Mouse (Mus musculus) forebrain, postnatal 0 days (tissue): Measurements from ENCODE around the gene Ccl9. TPM values are rescaled to one million over a fixed set of nuclear protein-coding genes. Genes with fewer than 3 reads are reported as not detected.

Source experiments
- ATAC-seq: fragments of 200-750 bp; cut with Nextera tagmentation; 2 replicates; pipeline ENCODE4 v1.8.0; 2017; ENCODE audit warnings: mild to moderate bottlenecking, moderate library complexity
- DNase-seq: peaks from one replicate; pipeline ENCODE4 v3.0.0-alpha.2; 2015
- H3K27ac ChIP-seq: fragments of 300-500 bp; sonication (generic); 2 replicates; pipeline ENCODE4 v1.5.1; 2014; ENCODE audit warnings: low read depth, mild to moderate bottlenecking, antibody characterized with exemption, low read length, moderate library complexity, mixed read lengths
- H3K27me3 ChIP-seq: fragments of 300-500 bp; sonication (generic); 2 replicates; pipeline ENCODE4 v1.6.1; 2014; ENCODE audit warnings: mild to moderate bottlenecking, low read length, mixed read lengths; ENCODE audit not compliant: insufficient read depth
- H3K36me3 ChIP-seq: fragments of 300-500 bp; sonication (generic); 2 replicates; pipeline ENCODE4 v1.6.1; 2014; ENCODE audit warnings: mild to moderate bottlenecking, moderate library complexity; ENCODE audit not compliant: insufficient read depth
- H3K4me1 ChIP-seq: fragments of 300-500 bp; sonication (generic); 2 replicates; pipeline ENCODE4 v1.6.1; 2014; ENCODE audit warnings: antibody characterized with exemption; ENCODE audit not compliant: insufficient read depth
- H3K4me2 ChIP-seq: fragments of 300-500 bp; sonication (generic); 2 replicates; pipeline ENCODE4 v1.6.1; 2014; ENCODE audit warnings: low read depth, mild to moderate bottlenecking, moderate library complexity
- H3K4me3 ChIP-seq: fragments of 300-500 bp; sonication (generic); 2 replicates; pipeline ENCODE4 v1.5.1; 2014; ENCODE audit warnings: low read depth, low read length, mixed read lengths
- H3K9ac ChIP-seq: fragments of 300-500 bp; sonication (generic); 2 replicates; pipeline ENCODE4 v1.6.1; 2014; ENCODE audit warnings: mild to moderate bottlenecking
- H3K9me3 ChIP-seq: fragments of 300-500 bp; sonication (generic); 2 replicates; pipeline ENCODE4 v1.6.1; 2016; ENCODE audit warnings: low read length
- CTCF ChIP-seq: sonication (generic); IDR thresholded peaks from 2 replicates; pipeline ENCODE4 v1.5.1; 2016; ENCODE audit warnings: antibody characterized with exemption, control low read depth, low read depth
- WGBS: fragments of 180-500 bp; shearing (Covaris S2); extraction: QIAGEN DNeasy Blood & Tissue Kit; methylation state at CpG from one replicate; pipeline ENCODE4 v1.1.7; 2014; 5-methylcytosine and 5-hydroxymethylcytosine counted together
- polyA plus RNA-seq: library from polyadenylated mRNA; unstranded; fragments of >200 nt; fragmentation: Nextera tagmentation; extraction: Ambion mirVana; gene quantifications from 2 replicates; pipeline ENCODE4 v1.2.1, GENCODE M21; 2015
- total RNA-seq: library from RNA; depleted of rRNA; stranded (reverse); fragments of >200 nt; gene quantifications from 2 replicates; pipeline ENCODE4 v1.2.3, GENCODE M21; 2014

Gene Ccl9
- total and polyA plus RNA-seq, 2 experiments from 2014 or later, result 1.8 to 2.5 TPM

- no peak overlapping the region for H3K4me3 ChIP-seq
- ATAC-seq (no peak), DNase-seq (no peak)
- WGBS, result 92% methylated on average over 9 of the region's 9 CpGs
- no peaks in the 10 kb centered on the region for H3K27me3 ChIP-seq
- H3K36me3 ChIP-seq, result no peaks in the 10 kb centered on the region
- H3K9me3 ChIP-seq, result no peaks in the 10 kb centered on the region
- no peak for TF ChIP-seq CTCF
- no peak overlapping the region for H3K9ac ChIP-seq
- no peak overlapping the region for H3K27ac ChIP-seq
- no peak overlapping the region for H3K4me2 ChIP-seq
- H3K4me1 ChIP-seq, result no peaks in the 10 kb centered on the region
Measured at GRCm38 (mm10) chr11:83568061-83568460, 10.4 kb downstream of the Ccl9 start.

- no peak for TF ChIP-seq CTCF
- WGBS, result 73% methylated on average over 7 of the region's 7 CpGs
Measured at GRCm38 (mm10) chr11:83567311-83567710, 11.1 kb downstream of the Ccl9 start.

GRCm38 (mm10) chr11:83566617-83567016 is 11.8 kb downstream of the Ccl9 start:
- TF ChIP-seq CTCF, result no peak
- DNase-seq (no peak), ATAC-seq (no peak)
- no peaks in the 10 kb centered on the region for H3K36me3 ChIP-seq
- no peak overlapping the region for H3K27ac ChIP-seq
- H3K9ac ChIP-seq, result no peak overlapping the region
- H3K4me1 ChIP-seq, result no peaks in the 10 kb centered on the region
- no peaks in the 10 kb centered on the region for H3K9me3 ChIP-seq
- no peaks in the 10 kb centered on the region for H3K27me3 ChIP-seq
- H3K4me3 ChIP-seq, result no peak overlapping the region
- H3K4me2 ChIP-seq, result no peak overlapping the region

More at GRCm38 (mm10) chr11:83567311-83567710, 11.1 kb downstream of the Ccl9 start:
- Histone ChIP-seq H3K4me2 (no peak overlapping the region), H3K27me3 (no peaks in the 10 kb centered on the region), H3K4me3 (no peak overlapping the region), H3K36me3 (no peaks in the 10 kb centered on the region), H3K27ac (no peak overlapping the region), H3K4me1 (no peaks in the 10 kb centered on the region), H3K9me3 (no peaks in the 10 kb centered on the region), H3K9ac (no peak overlapping the region)
- DNase-seq (no peak), ATAC-seq (no peak)

GRCm38 (mm10) chr11:83563754-83564153 is 14.7 kb downstream of the Ccl9 start:
- Histone ChIP-seq H3K9ac (no peak overlapping the region), H3K27ac (no peak overlapping the region), H3K27me3 (no peaks in the 10 kb centered on the region), H3K9me3 (no peaks in the 10 kb centered on the region), H3K4me2 (no peak overlapping the region), H3K4me1 (no peaks in the 10 kb centered on the region), H3K4me3 (no peak overlapping the region), H3K36me3 (no peaks in the 10 kb centered on the region)
- ATAC-seq, result no peak
- no peak for DNase-seq
- TF ChIP-seq CTCF, result no peak
- 67% methylated on average over 2 of the region's 2 CpGs for WGBS

- H3K36me3 ChIP-seq, result no peaks in the 10 kb centered on the region
- ATAC-seq, result no peak
- H3K27me3 ChIP-seq, result no peaks in the 10 kb centered on the region
- no peak for DNase-seq
- no peak overlapping the region for H3K27ac ChIP-seq
- H3K4me2 ChIP-seq, result no peak overlapping the region
- H3K9me3 ChIP-seq, result no peaks in the 10 kb centered on the region
- no peaks in the 10 kb centered on the region for H3K4me1 ChIP-seq
- no peak for TF ChIP-seq CTCF
- H3K9ac ChIP-seq, result no peak overlapping the region
- H3K4me3 ChIP-seq, result no peak overlapping the region
- 77% methylated on average over 6 of the region's 6 CpGs for WGBS
Measured at GRCm38 (mm10) chr11:83562311-83562887, 16.0 kb downstream of the Ccl9 start.

- Histone ChIP-seq H3K9me3 (no peaks in the 10 kb centered on the region), H3K36me3 (no peaks in the 10 kb centered on the region), H3K9ac (no peak overlapping the region), H3K27me3 (no peaks in the 10 kb centered on the region), H3K4me3 (no peak overlapping the region), H3K27ac (no peak overlapping the region), H3K4me2 (no peak overlapping the region), H3K4me1 (no peaks in the 10 kb centered on the region)
- 71% methylated on average over 6 of the region's 6 CpGs for WGBS
- ATAC-seq (no peak), DNase-seq (no peak)
- no peak for TF ChIP-seq CTCF
Measured at GRCm38 (mm10) chr11:83560405-83560804, 18.0 kb downstream of the Ccl9 start.

- ATAC-seq (no peak), DNase-seq (no peak)
- no peaks in the 10 kb centered on the region for H3K4me1 ChIP-seq
- H3K9me3 ChIP-seq, result no peaks in the 10 kb centered on the region
- WGBS, result 35% methylated on average over 10 of the region's 10 CpGs
- H3K9ac ChIP-seq, result no peak overlapping the region
- no peaks in the 10 kb centered on the region for H3K27me3 ChIP-seq
- H3K4me3 ChIP-seq, result no peak overlapping the region
- TF ChIP-seq CTCF, result no peak
- no peak overlapping the region for H3K4me2 ChIP-seq
- H3K27ac ChIP-seq, result no peak overlapping the region
- H3K36me3 ChIP-seq, result no peaks in the 10 kb centered on the region
Measured at GRCm38 (mm10) chr11:83557074-83557473, 21.4 kb downstream of the Ccl9 start.
